Mouse (Mus musculus): ENCODE measurements around the gene Ghrh. TPM values are rescaled to one million over a fixed set of nuclear protein-coding genes. Genes with fewer than 3 reads are reported as not detected.

Gene Ghrh
- total and polyA plus RNA-seq, 3 experiments: not detected

DNA sequence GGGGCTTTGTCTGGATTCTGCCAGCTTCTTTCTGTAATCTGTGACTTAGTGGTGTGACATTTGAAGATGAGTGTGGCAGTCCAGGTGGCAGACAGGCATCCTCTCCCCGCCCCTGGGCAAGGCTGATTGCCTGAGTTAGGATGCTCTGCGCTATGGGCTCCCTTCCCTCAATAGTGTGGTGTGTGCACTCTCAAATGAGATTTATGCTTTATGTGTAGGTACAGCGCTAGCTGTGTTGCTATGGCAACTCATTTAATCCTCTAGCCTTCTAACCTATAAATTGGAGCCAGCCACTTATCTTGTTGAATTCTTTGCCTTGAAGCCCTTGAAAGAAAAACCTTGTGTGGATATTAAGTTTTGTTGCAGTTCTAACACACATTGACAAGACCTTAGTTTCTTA lies 33.6 kb downstream of the Ghrh start:
- Histone ChIP-seq H3K9ac (ENCODE audit: insufficient read depth, low read depth) (no peak overlapping the region), H3K4me3 (replicated peaks in 1 of 3; ENCODE audit: low read depth in 2 of 3, low read length in 2 of 3, poor library complexity in 1 of 3) (no peak overlapping the region), H3K36me3 (replicated peaks in 1 of 2; ENCODE audit: control insufficient read depth in 1 of 2, insufficient read depth in 1 of 2, low read length in 1 of 2) (peaks cover 93 to 98% of the 10 kb centered on the region in 2 experiments), H3K4me1 (ENCODE audit: control insufficient read depth in 1 of 2, insufficient read depth in 2 of 2) (no peaks in the 10 kb centered on the region), H3K27me3 (replicated peaks) (no peaks in the 10 kb centered on the region), H3K79me2 (replicated peaks; ENCODE audit: control insufficient read depth, extremely low read depth, insufficient read depth, poor library complexity, severe bottlenecking) (no peaks in the 10 kb centered on the region), H3K4me2 (ENCODE audit: insufficient read depth, low read depth, poor library complexity, severe bottlenecking) (no peak overlapping the region), H3K9me3 (replicated peaks; ENCODE audit: low read length) (no peaks in the 10 kb centered on the region), H3K27ac (ENCODE audit: insufficient read depth, low read depth) (no peak overlapping the region)
- DNase-seq (ENCODE audit: extremely low read depth): no peak
- TF ChIP-seq KAT2A (IDR thresholded peaks at IDR 0.05; ENCODE audit: insufficient replicate concordance, low read length): no peak
- no peak for TF ChIP-seq HCFC1 (IDR thresholded peaks at IDR 0.05; ENCODE audit: low read depth, low read length)
- TF ChIP-seq GABPA (IDR thresholded peaks at IDR 0.05; ENCODE audit: insufficient replicate concordance, low read depth, low read length): no peak
- TF ChIP-seq PAX5 (IDR thresholded peaks at IDR 0.05; ENCODE audit: low read length): no peak
- no peak for TF ChIP-seq UBTF (IDR thresholded peaks at IDR 0.05; ENCODE audit: low read depth, low read length)
- no peak for TF ChIP-seq RAD21 (IDR thresholded peaks at IDR 0.05; ENCODE audit: low read depth, low read length)
- no peak for TF ChIP-seq CHD1 (IDR thresholded peaks at IDR 0.05; ENCODE audit: low read depth, low read length)
- no peak for TF ChIP-seq ZC3H11A (IDR thresholded peaks at IDR 0.05; ENCODE audit: low read depth, low read length)
- no peak for TF ChIP-seq TCF12 (IDR thresholded peaks at IDR 0.05; ENCODE audit: low read depth, low read length)
- TF ChIP-seq MYC (IDR thresholded peaks at IDR 0.05; ENCODE audit: low read depth, low read length): no peak
- TF ChIP-seq POLR2A (IDR thresholded peaks at IDR 0.05; ENCODE audit: low read depth, low read length): no peak
- TF ChIP-seq SMC3 (IDR thresholded peaks at IDR 0.05; ENCODE audit: low read depth, low read length): no peak
- no peak for TF ChIP-seq MAZ (IDR thresholded peaks at IDR 0.05; ENCODE audit: low read depth, low read length)
- no peak for TF ChIP-seq SIN3A (IDR thresholded peaks at IDR 0.05; ENCODE audit: low read length)
- TF ChIP-seq MAFK (IDR thresholded peaks at IDR 0.05; ENCODE audit: insufficient replicate concordance, low read length): no peak
- TF ChIP-seq EP300 (IDR thresholded peaks at IDR 0.05; ENCODE audit: low read length): no peak
- dilution Hi-C loops (cut with MboI; ENCODE audit: extremely low pct_ligation_motif_present, extremely low pct_unique_long_range_greater_than_20kb, low sequenced_read_pairs): no loop called here
- in situ Hi-C loops (cut with MboI; ENCODE audit: low pct_ligation_motif_present, low pct_unique_long_range_greater_than_20kb, low sequenced_read_pairs): no loop called here

DNA sequence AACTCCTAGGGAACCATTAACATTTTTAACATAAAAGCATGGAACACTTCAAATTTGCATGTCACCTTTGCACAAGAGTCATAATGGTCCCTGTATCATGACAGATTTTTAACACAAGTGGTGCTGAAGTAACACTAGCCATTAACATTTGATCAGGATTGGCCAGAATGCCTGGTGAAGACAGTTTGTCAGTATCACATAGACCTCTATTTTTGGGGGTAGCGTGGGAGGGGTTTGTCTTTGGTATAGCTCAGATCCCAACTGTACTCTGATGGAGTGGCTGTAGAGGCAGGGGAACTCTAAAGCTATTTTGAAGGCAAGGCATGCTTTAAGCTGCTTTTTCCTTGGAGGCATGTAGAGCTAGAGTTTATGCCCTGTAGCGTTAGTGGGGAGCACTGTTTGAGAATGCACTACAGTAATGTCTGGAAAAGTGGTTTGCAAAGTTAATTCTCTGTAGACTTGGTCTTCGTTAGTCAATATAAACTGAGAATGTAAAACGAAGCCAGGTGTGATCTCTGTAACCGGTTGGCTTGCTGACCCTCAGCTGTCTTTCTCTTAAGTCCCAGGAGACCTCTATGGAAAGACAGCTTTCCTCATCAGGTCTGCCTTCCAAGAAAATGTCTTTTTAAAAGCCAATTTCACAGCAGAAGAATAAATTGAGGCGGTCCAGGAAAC lies 36.2 kb downstream of the Ghrh start:
- no peak overlapping the region for H3K4me3 ChIP-seq (replicated peaks in 1 of 3; ENCODE audit: low read depth in 2 of 3, low read length in 2 of 3, poor library complexity in 1 of 3)
- no peak overlapping the region for H3K4me2 ChIP-seq (ENCODE audit: insufficient read depth, low read depth, poor library complexity, severe bottlenecking)
- no peaks in the 10 kb centered on the region for H3K9me3 ChIP-seq (replicated peaks; ENCODE audit: low read length)
- H3K79me2 ChIP-seq (replicated peaks; ENCODE audit: control insufficient read depth, extremely low read depth, insufficient read depth, poor library complexity, severe bottlenecking): peaks cover 2% of the 10 kb centered on the region; the same call in 1 of the 2 replicates
- H3K27ac ChIP-seq (ENCODE audit: insufficient read depth, low read depth): no peak overlapping the region
- H3K36me3 ChIP-seq (replicated peaks in 1 of 2; ENCODE audit: control insufficient read depth in 1 of 2, insufficient read depth in 1 of 2, low read length in 1 of 2): peaks cover 84 to 97% of the 10 kb centered on the region in 2 experiments
- H3K4me1 ChIP-seq (ENCODE audit: control insufficient read depth in 1 of 2, insufficient read depth in 2 of 2): no peaks in the 10 kb centered on the region
- dilution Hi-C loops (cut with MboI; ENCODE audit: extremely low pct_ligation_motif_present, extremely low pct_unique_long_range_greater_than_20kb, low sequenced_read_pairs): no loop called here
- no peak for DNase-seq (ENCODE audit: extremely low read depth)
- no peak overlapping the region for H3K9ac ChIP-seq (ENCODE audit: insufficient read depth, low read depth)
- TF ChIP-seq NELFE (IDR thresholded peaks at IDR 0.05; ENCODE audit: low read depth, low read length) (no peak), RAD21 (IDR thresholded peaks at IDR 0.05; ENCODE audit: low read depth, low read length) (no peak), CTCF (conservative IDR thresholded peaks at IDR 0.05 in 1 of 2, IDR thresholded peaks at IDR 0.05 in 1 of 2; ENCODE audit: low read depth in 2 of 2, low read length in 2 of 2) (no peak), ZC3H11A (IDR thresholded peaks at IDR 0.05; ENCODE audit: low read depth, low read length) (no peak), TBP (conservative IDR thresholded peaks at IDR 0.05; ENCODE audit: low read depth, low read length) (no peak), CHD1 (IDR thresholded peaks at IDR 0.05; ENCODE audit: low read depth, low read length) (no peak), JUN (IDR thresholded peaks at IDR 0.05; ENCODE audit: insufficient read depth, low read depth, low read length) (no peak), JUND (conservative IDR thresholded peaks at IDR 0.05; ENCODE audit: low read depth, low read length) (no peak), ZKSCAN1 (IDR thresholded peaks at IDR 0.05; ENCODE audit: borderline replicate concordance, low read depth, low read length) (no peak), ETS1 (conservative IDR thresholded peaks at IDR 0.05; ENCODE audit: low read depth, low read length) (no peak), MAZ (IDR thresholded peaks at IDR 0.05; ENCODE audit: low read depth, low read length) (no peak), MYC (IDR thresholded peaks at IDR 0.05; ENCODE audit: low read depth, low read length) (no peak), ELF1 (IDR thresholded peaks at IDR 0.05; ENCODE audit: low read depth, low read length) (no peak)
- in situ Hi-C loops (cut with MboI; ENCODE audit: low pct_ligation_motif_present, low pct_unique_long_range_greater_than_20kb, low sequenced_read_pairs): no loop called here
- no peaks in the 10 kb centered on the region for H3K27me3 ChIP-seq (replicated peaks)

Measured in CH12.LX (cell line).